Mouse (Mus musculus): ENCODE results near the gene Ak4. TPM values are rescaled to one million over a fixed set of nuclear protein-coding genes. Genes with fewer than 3 reads are reported as not detected.

The Ak4 gene
- polyA plus RNA-seq, 1 experiment from 2014 or later = 2.0 TPM

DNA sequence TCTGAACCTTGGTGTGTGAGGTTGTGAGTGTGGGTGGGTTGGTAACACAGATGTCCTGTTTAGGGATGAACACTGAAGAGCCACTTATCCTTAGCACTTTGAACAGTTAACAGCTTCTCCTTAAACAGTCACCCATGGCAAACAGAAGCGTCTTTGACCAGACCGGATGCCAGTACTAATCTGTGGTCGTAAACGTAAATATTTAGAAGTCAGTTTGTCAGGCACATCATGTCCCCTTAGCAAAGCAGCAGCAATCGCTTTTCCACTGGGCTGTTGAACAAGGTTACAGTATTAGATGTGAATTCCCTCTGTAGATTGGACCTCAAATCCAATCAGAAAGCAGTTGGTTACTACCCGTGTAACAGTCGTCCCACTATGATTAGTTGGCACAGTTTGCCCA is 30.3 kb downstream of the Ak4 start:
- Histone ChIP-seq H3K4me2 (replicated peaks; ENCODE audit: low read depth) (no peak overlapping the region), H3K36me3 (ENCODE audit: control insufficient read depth, insufficient read depth) (no peaks in the 10 kb centered on the region), H3K9ac (ENCODE audit: low read depth, low read length) (no peak overlapping the region), H3K4me3 (ENCODE audit: low read depth, low read length) (no peak overlapping the region), H3K9me3 (ENCODE audit: control insufficient read depth) (no peaks in the 10 kb centered on the region), H3K27ac (ENCODE audit: low read depth, low read length) (no peak overlapping the region), H3K4me1 (replicated peaks; ENCODE audit: control insufficient read depth, insufficient read depth, low read length) (no peaks in the 10 kb centered on the region), H3K27me3 (replicated peaks; ENCODE audit: control insufficient read depth, insufficient read depth, low read length) (no peaks in the 10 kb centered on the region)
- no peak for TF ChIP-seq CTCF (IDR thresholded peaks at IDR 0.05; ENCODE audit: low read depth)
- 61% methylated on average over 7 of the region's 7 CpGs for WGBS
- ATAC-seq = no peak

DNA sequence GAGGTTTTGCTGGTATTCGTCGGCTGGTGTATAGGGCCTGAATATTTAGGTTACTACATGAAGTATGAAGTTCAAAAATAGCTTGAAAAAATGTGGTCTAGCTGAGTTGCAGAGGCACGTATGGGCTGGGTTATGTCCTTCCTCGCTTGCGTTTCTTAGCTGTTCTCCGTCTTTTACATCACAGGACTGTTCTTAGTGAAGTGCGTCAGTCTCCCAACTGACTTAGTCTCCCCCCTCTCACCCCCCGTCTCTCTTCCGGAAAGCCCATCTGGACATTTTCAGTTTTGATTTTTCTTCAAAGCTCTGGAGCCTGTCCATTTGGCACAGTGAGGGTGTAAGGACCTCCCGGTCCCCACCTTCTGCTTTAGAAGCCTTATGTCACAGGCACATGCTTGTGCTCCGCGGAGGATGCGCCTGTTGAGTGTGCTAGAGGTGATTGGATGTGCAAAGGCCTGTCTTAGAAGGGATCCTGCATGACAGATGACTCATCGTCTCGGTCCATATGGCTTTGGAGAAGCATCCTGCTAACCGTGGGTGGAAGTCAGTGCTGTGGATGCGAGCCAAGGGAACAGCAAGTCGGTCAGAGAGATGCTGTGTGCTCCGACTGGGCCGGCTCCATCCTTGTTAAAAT is 31.2 kb downstream of the Ak4 start:
- Histone ChIP-seq H3K4me1 (replicated peaks; ENCODE audit: control insufficient read depth, insufficient read depth, low read length) (no peaks in the 10 kb centered on the region), H3K9me3 (ENCODE audit: control insufficient read depth) (no peaks in the 10 kb centered on the region), H3K27me3 (replicated peaks; ENCODE audit: control insufficient read depth, insufficient read depth, low read length) (no peaks in the 10 kb centered on the region), H3K27ac (ENCODE audit: low read depth, low read length) (no peak overlapping the region), H3K4me2 (replicated peaks; ENCODE audit: low read depth) (0 out of 2 replicates have a peak overlapping the region, but pooled peaks have one; percentile 1), H3K36me3 (ENCODE audit: control insufficient read depth, insufficient read depth) (no peaks in the 10 kb centered on the region), H3K4me3 (ENCODE audit: low read depth, low read length) (no peak overlapping the region), H3K9ac (ENCODE audit: low read depth, low read length) (no peak overlapping the region)
- no peak for TF ChIP-seq CTCF (IDR thresholded peaks at IDR 0.05; ENCODE audit: low read depth)
- 71% methylated on average over 20 of the region's 20 CpGs for WGBS
- ATAC-seq = 0 out of 2 replicates have a peak, but pooled peaks have one; percentile 22

DNA sequence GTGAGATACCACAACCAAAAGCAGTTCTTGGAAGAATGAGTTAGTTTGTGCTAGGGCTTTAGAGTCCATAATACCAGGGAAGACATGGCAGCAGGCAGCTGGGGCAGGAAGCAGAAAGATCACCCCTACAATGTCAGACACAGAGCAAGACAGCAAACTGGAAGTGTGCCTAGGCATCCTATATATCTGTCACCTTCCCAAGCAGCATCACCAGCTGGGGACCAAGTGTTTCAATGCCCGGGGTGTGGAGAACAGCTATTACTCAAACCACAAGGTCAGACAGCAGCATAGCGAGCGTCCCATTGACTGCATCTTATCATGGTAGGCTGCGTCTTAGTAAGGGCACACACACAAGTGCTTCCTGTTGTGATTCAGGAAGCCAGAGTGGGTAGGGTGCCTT is 32.0 kb downstream of the Ak4 start:
- Histone ChIP-seq H3K36me3 (ENCODE audit: control insufficient read depth, insufficient read depth) (no peaks in the 10 kb centered on the region), H3K9ac (ENCODE audit: low read depth, low read length) (no peak overlapping the region), H3K27ac (ENCODE audit: low read depth, low read length) (no peak overlapping the region), H3K4me2 (replicated peaks; ENCODE audit: low read depth) (no peak overlapping the region), H3K4me1 (replicated peaks; ENCODE audit: control insufficient read depth, insufficient read depth, low read length) (no peaks in the 10 kb centered on the region), H3K9me3 (ENCODE audit: control insufficient read depth) (no peaks in the 10 kb centered on the region), H3K27me3 (replicated peaks; ENCODE audit: control insufficient read depth, insufficient read depth, low read length) (no peaks in the 10 kb centered on the region), H3K4me3 (ENCODE audit: low read depth, low read length) (no peak overlapping the region)
- TF ChIP-seq CTCF (IDR thresholded peaks at IDR 0.05; ENCODE audit: low read depth) = no peak
- ATAC-seq = no peak
- 76% methylated on average over 4 of the region's 4 CpGs for WGBS

DNA sequence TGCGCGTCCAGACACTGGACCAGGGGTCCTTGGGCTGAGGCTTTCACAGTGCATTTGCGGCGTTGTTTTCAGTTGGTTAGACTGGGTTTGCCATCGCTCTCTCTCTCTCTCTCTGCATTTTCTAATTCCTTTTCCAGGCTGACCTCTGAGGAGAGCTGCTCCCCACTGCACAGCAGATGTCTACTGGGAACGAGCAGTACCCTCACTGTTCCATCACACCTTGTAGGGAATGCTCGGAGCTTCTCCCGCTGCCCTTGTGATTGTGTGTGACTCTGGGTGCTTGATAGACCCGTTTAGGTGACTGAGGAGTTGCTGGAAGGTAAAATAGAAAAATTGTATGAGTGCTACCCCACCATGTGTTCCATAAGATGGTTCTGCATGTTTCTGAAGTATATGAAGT is 33.8 kb downstream of the Ak4 start:
- WGBS = 93% methylated on average over 9 of the region's 9 CpGs
- H3K4me3 ChIP-seq (ENCODE audit: low read depth, low read length) = no peak overlapping the region
- no peaks in the 10 kb centered on the region for H3K27me3 ChIP-seq (replicated peaks; ENCODE audit: control insufficient read depth, insufficient read depth, low read length)
- H3K4me1 ChIP-seq (replicated peaks; ENCODE audit: control insufficient read depth, insufficient read depth, low read length) = no peaks in the 10 kb centered on the region
- H3K9me3 ChIP-seq (ENCODE audit: control insufficient read depth) = no peaks in the 10 kb centered on the region
- no peak for TF ChIP-seq CTCF (IDR thresholded peaks at IDR 0.05; ENCODE audit: low read depth)
- ATAC-seq = no peak
- no peak overlapping the region for H3K4me2 ChIP-seq (replicated peaks; ENCODE audit: low read depth)
- no peaks in the 10 kb centered on the region for H3K36me3 ChIP-seq (ENCODE audit: control insufficient read depth, insufficient read depth)
- H3K27ac ChIP-seq (ENCODE audit: low read depth, low read length) = no peak overlapping the region
- no peak overlapping the region for H3K9ac ChIP-seq (ENCODE audit: low read depth, low read length)

DNA sequence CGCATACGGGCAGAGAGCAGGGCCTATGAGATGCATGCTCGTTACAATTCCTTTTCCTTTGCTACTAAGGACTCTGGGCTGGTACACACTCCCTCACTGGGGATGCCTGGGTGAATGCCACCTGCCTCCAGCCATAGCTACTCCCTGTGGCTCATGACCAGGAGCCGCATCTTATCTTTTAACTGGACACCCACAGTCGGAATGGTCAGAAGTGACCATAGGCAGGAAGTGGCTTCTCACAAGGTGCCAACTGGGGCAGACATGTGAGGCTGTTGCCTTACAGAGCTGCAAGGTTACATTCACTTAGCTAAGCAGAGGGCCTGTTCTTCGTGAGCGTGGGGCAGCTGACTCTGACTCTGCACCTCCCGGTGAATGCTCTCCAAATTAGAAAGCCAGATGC is 38.1 kb downstream of the Ak4 start:
- no peaks in the 10 kb centered on the region for H3K9me3 ChIP-seq (ENCODE audit: control insufficient read depth)
- no peak for TF ChIP-seq CTCF (IDR thresholded peaks at IDR 0.05; ENCODE audit: low read depth)
- ATAC-seq = no peak
- H3K4me2 ChIP-seq (replicated peaks; ENCODE audit: low read depth) = no peak overlapping the region
- no peaks in the 10 kb centered on the region for H3K4me1 ChIP-seq (replicated peaks; ENCODE audit: control insufficient read depth, insufficient read depth, low read length)
- no peaks in the 10 kb centered on the region for H3K36me3 ChIP-seq (ENCODE audit: control insufficient read depth, insufficient read depth)
- WGBS = 91% methylated on average over 8 of the region's 8 CpGs
- no peak overlapping the region for H3K9ac ChIP-seq (ENCODE audit: low read depth, low read length)
- no peak overlapping the region for H3K27ac ChIP-seq (ENCODE audit: low read depth, low read length)
- H3K27me3 ChIP-seq (replicated peaks; ENCODE audit: control insufficient read depth, insufficient read depth, low read length) = no peaks in the 10 kb centered on the region
- no peak overlapping the region for H3K4me3 ChIP-seq (ENCODE audit: low read depth, low read length)

DNA sequence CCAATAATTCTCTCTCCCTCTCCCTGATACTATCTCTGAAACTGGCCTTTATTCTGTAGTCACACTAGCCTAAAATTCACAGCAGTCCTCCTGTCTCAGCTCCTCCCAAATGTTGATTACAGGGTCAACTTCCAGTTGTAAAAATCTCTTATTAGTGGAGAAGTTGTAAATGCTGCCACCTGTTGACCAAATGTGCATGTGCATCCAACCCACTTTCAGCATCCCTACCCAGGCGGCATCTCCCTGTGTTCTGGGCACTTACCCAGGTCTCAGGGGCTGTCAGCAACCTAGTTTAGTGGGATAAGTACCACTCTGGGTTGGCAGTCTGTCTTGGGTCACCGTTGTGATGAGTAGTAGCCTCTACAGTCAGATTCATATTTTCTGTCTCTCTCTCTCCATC is 39.3 kb downstream of the Ak4 start:
- H3K4me1 ChIP-seq (replicated peaks; ENCODE audit: control insufficient read depth, insufficient read depth, low read length) = no peaks in the 10 kb centered on the region
- H3K36me3 ChIP-seq (ENCODE audit: control insufficient read depth, insufficient read depth) = no peaks in the 10 kb centered on the region
- no peak overlapping the region for H3K4me3 ChIP-seq (ENCODE audit: low read depth, low read length)
- WGBS = 40% methylated on average over 2 of the region's 2 CpGs
- H3K27ac ChIP-seq (ENCODE audit: low read depth, low read length) = no peak overlapping the region
- no peak overlapping the region for H3K9ac ChIP-seq (ENCODE audit: low read depth, low read length)
- H3K27me3 ChIP-seq (replicated peaks; ENCODE audit: control insufficient read depth, insufficient read depth, low read length) = no peaks in the 10 kb centered on the region
- ATAC-seq = no peak
- peak; percentile 77 for TF ChIP-seq CTCF (IDR thresholded peaks at IDR 0.05; ENCODE audit: low read depth)
- H3K9me3 ChIP-seq (ENCODE audit: control insufficient read depth) = no peaks in the 10 kb centered on the region
- H3K4me2 ChIP-seq (replicated peaks; ENCODE audit: low read depth) = no peak overlapping the region

DNA sequence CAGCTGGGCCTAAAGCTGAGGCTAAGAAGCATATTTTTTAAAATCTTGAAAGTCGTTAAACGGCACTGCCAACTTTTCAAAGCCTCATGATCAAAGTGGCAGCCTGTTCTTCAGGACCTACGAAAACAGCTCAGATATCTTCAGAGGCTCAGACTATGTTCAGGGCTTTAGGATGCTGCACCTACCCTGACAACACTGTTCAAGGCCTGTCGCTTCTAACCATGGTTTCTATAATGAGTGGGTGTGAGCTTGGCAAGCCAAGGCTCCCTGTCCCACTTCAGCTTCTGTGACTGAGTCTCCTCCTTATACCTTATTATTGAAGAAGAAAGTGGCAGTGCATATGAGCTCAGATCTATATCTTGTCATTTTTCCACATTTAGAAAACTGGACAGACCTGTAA is 40.3 kb downstream of the Ak4 start:
- no peak for TF ChIP-seq CTCF (IDR thresholded peaks at IDR 0.05; ENCODE audit: low read depth)
- Histone ChIP-seq H3K9me3 (ENCODE audit: control insufficient read depth) (no peaks in the 10 kb centered on the region), H3K9ac (ENCODE audit: low read depth, low read length) (no peak overlapping the region), H3K4me2 (replicated peaks; ENCODE audit: low read depth) (no peak overlapping the region), H3K27me3 (replicated peaks; ENCODE audit: control insufficient read depth, insufficient read depth, low read length) (no peaks in the 10 kb centered on the region), H3K4me3 (ENCODE audit: low read depth, low read length) (no peak overlapping the region), H3K36me3 (ENCODE audit: control insufficient read depth, insufficient read depth) (no peaks in the 10 kb centered on the region), H3K27ac (ENCODE audit: low read depth, low read length) (no peak overlapping the region), H3K4me1 (replicated peaks; ENCODE audit: control insufficient read depth, insufficient read depth, low read length) (no peaks in the 10 kb centered on the region)
- no peak for ATAC-seq
- 95% methylated on average over 4 of the region's 4 CpGs for WGBS
